Mouse (Mus musculus) cerebellum, adult 2 months (tissue): Measurements from ENCODE around the gene Plcxd3. TPM values are rescaled to one million over a fixed set of nuclear protein-coding genes. Genes with fewer than 3 reads are reported as not detected.

Experiments used
- DNase-seq, 2 experiments: peaks; one replicate each; pipeline ENCODE4 v3.0.0; 2021
- H3K27ac ChIP-seq: fragments of 200-500 bp; 2 replicates; pipeline ENCODE4 v1.5.1; 2012; ENCODE audit warnings: low read length, control low read depth, inconsistent platforms; ENCODE audit not compliant: insufficient read depth
- H3K27me3 ChIP-seq: fragments of 200-500 bp; 2 replicates; pipeline ENCODE4 v1.6.1; 2012; ENCODE audit warnings: inconsistent platforms, mild to moderate bottlenecking, low read length, moderate library complexity; ENCODE audit not compliant: control insufficient read depth, insufficient read depth
- H3K4me1 ChIP-seq: fragments of 200-500 bp; 2 replicates; pipeline ENCODE4 v1.6.1; 2011; ENCODE audit warnings: low read length; ENCODE audit not compliant: control insufficient read depth, insufficient read depth
- H3K4me3 ChIP-seq: fragments of 200-500 bp; replicated peaks from 2 replicates; pipeline ENCODE3; 2011; ENCODE audit warnings: mild to moderate bottlenecking, low read depth, low read length, control low read depth; ENCODE audit not compliant: insufficient read depth
- CTCF ChIP-seq: fragments of 200-500 bp; IDR thresholded peaks from 2 replicates; pipeline ENCODE4 v1.5.1; 2011; ENCODE audit warnings: low read depth, mild to moderate bottlenecking, control low read depth, low read length, moderate library complexity, borderline replicate concordance; ENCODE audit not compliant: insufficient read depth
- POLR2A ChIP-seq: fragments of 200-500 bp; IDR thresholded peaks from 2 replicates; pipeline ENCODE4 v1.6.1; 2011; ENCODE audit warnings: low read length, control low read depth, borderline replicate concordance; ENCODE audit not compliant: insufficient read depth
- WGBS: fragments of 180-500 bp; shearing (Covaris S2); methylation state at CpG from one replicate; pipeline ENCODE4 v1.1.7; 2018; 5-methylcytosine and 5-hydroxymethylcytosine counted together
- polyA plus RNA-seq: library from polyadenylated mRNA; depleted of rRNA; stranded (reverse); fragments of >200 nt; gene quantifications from 2 replicates; pipeline ENCODE4 v1.2.3, GENCODE M21; 2012

Plcxd3 gene
- polyA plus RNA-seq, 1 experiment, result 13.2 TPM

DNA sequence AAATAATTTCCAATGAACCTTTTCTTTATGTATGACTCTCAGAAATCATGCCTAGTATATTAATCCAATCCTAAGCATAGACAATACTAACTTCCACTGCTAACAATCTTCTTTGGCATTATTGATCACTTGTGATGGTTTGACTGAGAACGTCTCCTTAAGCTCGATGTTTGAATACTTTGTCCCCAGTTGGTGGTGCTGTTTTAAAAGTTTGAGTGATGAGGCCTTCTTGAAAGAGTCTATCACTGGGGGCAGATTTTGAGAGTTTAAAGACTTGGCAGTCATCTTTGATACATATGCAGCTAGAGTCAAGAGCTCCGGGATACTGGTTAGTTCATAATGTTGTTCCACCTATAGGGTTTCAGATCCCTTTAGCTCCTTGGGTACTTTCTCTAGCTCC lies 120.9 kb downstream of the Plcxd3 start:
- Histone ChIP-seq H3K4me3 (no peak overlapping the region), H3K4me1 (peaks cover 3% of the 10 kb centered on the region; the same call in 1 of the 2 replicates), H3K27me3 (no peaks in the 10 kb centered on the region), H3K27ac (no peak overlapping the region)
- no peak for DNase-seq
- 93% methylated on average over 3 of the region's 3 CpGs for WGBS
- TF ChIP-seq POLR2A, result no peak
- no peak for TF ChIP-seq CTCF

DNA sequence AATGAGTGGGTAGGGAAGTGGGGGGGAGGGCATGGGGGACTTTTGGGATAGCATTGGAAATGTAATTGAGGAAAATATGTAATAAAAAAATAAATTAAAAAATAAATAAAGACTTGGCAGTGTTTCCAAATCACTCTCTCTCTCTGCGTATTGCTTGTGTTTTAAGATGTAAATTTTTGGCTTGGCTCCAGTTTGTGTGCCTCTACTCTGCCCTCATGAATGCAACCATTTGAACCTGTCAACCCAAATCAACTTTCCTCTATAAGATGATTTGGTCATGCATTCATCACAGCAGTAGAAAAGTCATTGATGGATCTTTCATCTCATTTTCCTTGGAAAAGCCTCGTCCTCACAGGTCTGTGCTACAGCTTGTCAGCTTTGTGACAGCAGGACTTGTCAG lies 121.7 kb downstream of the Plcxd3 start:
- 39% methylated on average over 2 of the region's 2 CpGs for WGBS
- TF ChIP-seq POLR2A (no peak), CTCF (no peak)
- H3K27ac ChIP-seq, result no peak overlapping the region
- no peak overlapping the region for H3K4me3 ChIP-seq
- no peaks in the 10 kb centered on the region for H3K27me3 ChIP-seq
- DNase-seq, result no peak
- H3K4me1 ChIP-seq, result peaks cover 3% of the 10 kb centered on the region; the same call in 1 of the 2 replicates

DNA sequence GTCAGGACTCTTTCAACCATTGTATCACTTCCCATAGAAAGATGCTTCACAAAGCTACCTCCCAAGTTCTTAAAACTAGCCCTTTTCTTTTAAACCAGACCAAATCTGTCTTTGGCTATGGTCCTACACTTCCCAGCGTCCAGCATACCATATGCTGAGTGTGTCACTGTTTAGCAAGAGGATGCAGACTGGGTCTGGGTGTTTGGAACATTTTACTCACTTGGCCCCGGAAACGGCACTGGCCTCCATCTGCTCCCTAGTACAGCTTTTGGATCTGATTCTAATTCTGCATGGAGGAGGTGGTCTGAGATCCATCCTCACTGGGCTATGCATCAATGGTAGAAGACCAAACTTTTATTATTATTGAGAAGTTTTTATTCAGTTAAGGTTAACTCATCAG lies 122.7 kb downstream of the Plcxd3 start:
- Histone ChIP-seq H3K27me3 (no peaks in the 10 kb centered on the region), H3K4me1 (peaks cover 3% of the 10 kb centered on the region; the same call in 1 of the 2 replicates), H3K27ac (no peak overlapping the region), H3K4me3 (no peak overlapping the region)
- no peak for TF ChIP-seq POLR2A
- TF ChIP-seq CTCF, result no peak
- DNase-seq, result peak; percentile 85 to 95
- 4% methylated on average over 3 of the region's 3 CpGs for WGBS

DNA sequence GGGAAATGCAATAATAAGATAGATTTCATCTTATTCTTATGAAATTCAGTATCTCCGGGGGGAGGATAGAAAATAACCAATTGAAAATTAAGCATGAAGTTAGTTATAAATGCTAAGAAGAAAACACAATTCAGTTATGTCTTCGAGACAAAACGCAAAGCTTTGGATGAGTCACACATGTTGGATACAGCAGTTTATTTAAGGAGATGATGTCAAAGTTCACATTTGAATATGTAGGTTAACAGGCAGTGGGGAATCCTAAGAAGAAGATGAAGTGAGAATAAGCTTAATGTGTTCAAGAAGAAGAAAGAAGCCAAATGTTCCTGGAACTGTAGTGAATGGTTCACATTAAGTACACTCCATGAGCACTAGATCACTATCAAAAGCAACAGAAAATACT lies 128.1 kb downstream of the Plcxd3 start:
- Histone ChIP-seq H3K27me3 (no peaks in the 10 kb centered on the region), H3K4me3 (no peak overlapping the region), H3K27ac (no peak overlapping the region), H3K4me1 (peaks cover 6% of the 10 kb centered on the region; the same call in 1 of the 2 replicates)
- DNase-seq, result peak in 1 of 2 experiments; percentile 29
- TF ChIP-seq CTCF (no peak), POLR2A (no peak)
- 55% methylated on average over 3 of the region's 3 CpGs for WGBS

DNA sequence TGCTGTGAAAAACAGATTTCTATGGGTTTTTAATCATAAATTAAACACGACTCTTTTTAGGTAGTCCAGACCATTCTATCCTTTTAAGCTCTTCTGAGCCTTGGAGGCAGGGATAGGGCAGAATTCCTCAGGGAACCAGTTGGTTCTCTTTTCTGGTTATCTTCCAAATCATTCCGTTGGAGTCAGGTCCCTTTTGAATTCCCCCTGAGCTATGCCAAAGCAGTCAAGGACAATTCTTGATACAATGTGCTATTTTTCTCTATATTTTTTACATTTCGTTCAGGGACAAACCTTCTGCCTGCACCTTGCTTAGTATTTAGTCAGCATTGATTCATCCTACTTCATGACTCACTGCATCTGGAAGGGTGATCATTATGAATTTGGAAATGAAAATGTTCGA lies 128.5 kb downstream of the Plcxd3 start:
- H3K27me3 ChIP-seq, result no peaks in the 10 kb centered on the region
- H3K27ac ChIP-seq, result no peak overlapping the region; the same call in 1 of the 2 replicates
- TF ChIP-seq POLR2A, result no peak
- no peak for TF ChIP-seq CTCF
- H3K4me1 ChIP-seq, result peaks cover 6% of the 10 kb centered on the region; the same call in 1 of the 2 replicates
- peak in 1 of 2 experiments; percentile 60 for DNase-seq
- 17% methylated on average over 4 of the region's 4 CpGs for WGBS
- H3K4me3 ChIP-seq, result no peak overlapping the region

DNA sequence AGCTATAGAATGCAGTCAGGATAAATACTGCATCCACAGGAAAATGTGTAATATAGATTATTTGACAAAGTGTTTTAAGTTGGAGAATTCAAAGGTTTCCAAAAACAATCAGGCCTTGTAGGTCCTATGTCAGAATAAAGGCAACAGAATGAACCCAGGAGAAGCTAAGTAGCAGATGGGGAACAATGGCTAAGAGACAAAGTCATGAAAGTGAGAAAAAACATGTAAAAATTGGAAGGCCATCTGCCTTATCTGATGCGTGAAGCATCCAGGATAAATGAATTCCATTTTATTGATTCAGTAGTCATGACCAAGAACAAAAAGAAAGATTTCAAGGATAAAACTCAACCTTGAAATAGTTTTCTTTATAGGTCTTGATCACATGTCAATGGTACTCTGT lies 139.4 kb downstream of the Plcxd3 start:
- Histone ChIP-seq H3K4me3 (no peak overlapping the region), H3K27ac (no peak overlapping the region), H3K27me3 (no peaks in the 10 kb centered on the region), H3K4me1 (no peaks in the 10 kb centered on the region; the same call in 1 of the 2 replicates)
- peak in 1 of 2 experiments; percentile 46 for DNase-seq
- 21% methylated on average over 1 of the region's 1 CpGs for WGBS
- TF ChIP-seq CTCF, result no peak
- no peak for TF ChIP-seq POLR2A

DNA sequence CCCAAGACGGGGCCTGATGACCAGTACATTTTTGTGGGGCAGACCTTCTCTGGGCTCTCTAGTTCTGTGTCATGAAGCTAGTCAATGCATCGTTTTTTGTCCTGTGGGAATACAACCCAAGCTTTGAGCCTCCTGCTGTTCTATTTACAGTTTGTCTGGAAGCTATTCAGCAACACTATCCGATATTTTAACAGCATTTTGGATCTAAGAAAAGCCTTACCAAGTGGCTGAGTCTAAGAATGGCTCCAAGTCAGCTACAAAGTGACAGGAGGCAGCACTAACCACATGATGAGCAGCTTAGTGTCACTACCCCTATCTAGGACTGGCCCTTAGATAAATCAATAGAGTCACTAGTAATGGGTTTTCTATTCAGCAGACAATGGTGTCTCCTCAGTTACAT lies 149.3 kb downstream of the Plcxd3 start:
- H3K4me3 ChIP-seq, result no peak overlapping the region
- H3K4me1 ChIP-seq, result no peaks in the 10 kb centered on the region; the same call in 1 of the 2 replicates
- 18% methylated on average over 3 of the region's 3 CpGs for WGBS
- no peak overlapping the region for H3K27ac ChIP-seq
- no peak for TF ChIP-seq CTCF
- TF ChIP-seq POLR2A, result no peak
- peak in 1 of 2 experiments; percentile 40 for DNase-seq
- H3K27me3 ChIP-seq, result no peaks in the 10 kb centered on the region

DNA sequence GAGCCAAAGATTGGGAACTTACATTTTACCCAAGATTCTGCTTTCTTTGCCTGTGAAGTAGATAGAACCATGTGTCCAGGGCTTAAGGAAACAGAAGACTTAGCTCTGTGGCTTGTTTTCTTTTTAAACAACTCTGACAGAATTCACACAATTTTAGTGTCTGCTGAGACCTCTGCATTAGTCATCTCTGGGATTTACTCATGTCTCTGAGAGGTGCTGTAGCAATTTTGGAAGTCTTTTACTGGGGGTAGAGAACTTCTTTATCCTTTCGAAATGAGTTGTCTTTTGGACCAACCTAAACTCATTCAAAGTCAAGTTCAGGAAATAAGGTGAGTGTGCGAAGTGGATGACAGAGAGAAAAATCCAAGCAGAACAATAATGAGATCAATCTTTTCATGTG lies 158.4 kb downstream of the Plcxd3 start:
- no peak for TF ChIP-seq CTCF
- TF ChIP-seq POLR2A, result no peak
- no peak overlapping the region for H3K4me3 ChIP-seq
- H3K27me3 ChIP-seq, result no peaks in the 10 kb centered on the region
- no peak for DNase-seq
- no peak overlapping the region for H3K27ac ChIP-seq
- WGBS, result 93% methylated on average over 2 of the region's 2 CpGs
- no peaks in the 10 kb centered on the region for H3K4me1 ChIP-seq

DNA sequence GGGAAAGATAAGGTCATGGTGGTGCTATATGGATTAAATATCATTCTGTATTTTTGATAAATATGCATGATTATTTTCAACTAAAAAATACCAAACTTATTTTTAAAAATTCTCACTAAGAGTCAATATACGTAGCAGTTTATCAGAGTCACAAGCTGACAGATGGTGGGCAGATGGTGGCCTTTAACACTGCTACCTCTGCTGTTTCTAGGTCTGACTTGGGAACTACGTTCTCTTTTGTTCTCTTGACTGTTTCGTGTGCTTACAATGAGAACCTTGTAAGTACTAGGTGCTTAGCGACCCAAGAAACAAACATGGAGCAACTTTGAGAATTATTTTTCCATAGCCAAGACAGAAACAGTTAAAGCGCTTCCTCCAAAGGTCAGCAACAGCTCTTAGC lies 183.8 kb downstream of the Plcxd3 start:
- Histone ChIP-seq H3K4me3 (no peak overlapping the region), H3K27ac (peak overlapping the region; percentile 41; the same call in 1 of the 2 replicates), H3K4me1 (peaks cover 11% of the 10 kb centered on the region), H3K27me3 (no peaks in the 10 kb centered on the region)
- TF ChIP-seq POLR2A (no peak), CTCF (no peak)
- WGBS, result 14% methylated on average over 5 of the region's 5 CpGs
- DNase-seq, result peak; percentile 77 to 86
